Mouse (Mus musculus): Measurements from ENCODE around the gene Kctd12.

GRCm38 (mm10) chr14:102990765-102991164 is 8.3 kb upstream of the Kctd12 start:
- TF ChIP-seq CTCF (IDR thresholded peaks at IDR 0.05; ENCODE audit: extremely low read depth, insufficient read length, insufficient replicate concordance, low read depth, low read length) (no peak), POLR2A (IDR thresholded peaks at IDR 0.05; ENCODE audit: low read depth, low read length) (no peak)
